ENCODE assay signal across 8 mouse cellular contexts in genomic region chr9:42240583-42240992, GRCm38 (mm10). TPM values are rescaled to one million over a fixed set of nuclear protein-coding genes. Genes with fewer than 3 reads are reported as not detected.
DNase-seq lines count a peak whose midpoint lies in the region; TF ChIP-seq lines count a peak whose summit lies in the region.

No protein-coding gene starts in this region.

- peaks cover 4% of the 10 kb centered on the region; the same call in 1 of the 2 replicates for H3K27me3 ChIP-seq in limb, embryonic 10.5 days (ENCODE audit: low read depth, poor library complexity, severe bottlenecking)
- H3K27me3 ChIP-seq in myocyte (ENCODE audit: control insufficient read depth, insufficient read depth, insufficient read length) = no peaks in the 10 kb centered on the region

- no peaks in the 10 kb centered on the region for H3K36me3 ChIP-seq in limb, embryonic 10.5 days
- no peaks in the 10 kb centered on the region for H3K36me3 ChIP-seq in myocyte (ENCODE audit: control insufficient read depth, insufficient read depth)

- 27% methylated on average over 11 of the region's 11 CpGs for WGBS in limb, embryonic 10.5 days

- intact Hi-C loops in gastrocnemius, postnatal 14 days (cut with DNase I; ENCODE audit: low total_unique reads) = loop anchor here (5.0 kb wide), 1 partner anchor 238 kb away; no protein-coding TSS in a partner anchor

- H3K79me2 ChIP-seq in myocyte (ENCODE audit: control insufficient read depth, insufficient read depth) = no peaks in the 10 kb centered on the region

- H3ac ChIP-seq in myocyte (ENCODE audit: control insufficient read depth, insufficient read length) = no peak overlapping the region

- TF ChIP-seq POLR2A in myocyte (IDR thresholded peaks at IDR 0.05; ENCODE audit: insufficient read length, low read depth) = no peak

- H3K4me1 ChIP-seq in limb, embryonic 10.5 days = peaks cover 14% of the 10 kb centered on the region

- H3K27ac ChIP-seq in limb, embryonic 10.5 days = peak overlapping the region; percentile 75

- peak overlapping the region; percentile 42 for H3K4me2 ChIP-seq in myocyte (ENCODE audit: low read depth)

- H3K9me3 ChIP-seq in limb, embryonic 10.5 days (replicated peaks) = no peaks in the 10 kb centered on the region

- DNase-seq in 3T3-L1 (ENCODE audit: low read depth, low spot score) = peak; percentile 55
- DNase-seq in NIH3T3 (ENCODE audit: low read depth) = peak; percentile 59
- peak; percentile 62 to 79 for DNase-seq in cerebellum, postnatal 36 days
- peak; percentile 31 for DNase-seq in gastrocnemius, postnatal 14 days
- peak; percentile 34 to 51 for DNase-seq in kidney, adult 8-10 months
- DNase-seq in limb, embryonic 10.5 days (ENCODE audit: low spot score) = peak; percentile 63
- DNase-seq in thymus, postnatal 25 days = peak; percentile 50

- peak overlapping the region; percentile 27; the same call in 1 of the 2 replicates for H3K4me3 ChIP-seq in limb, embryonic 10.5 days
- H3K4me3 ChIP-seq in myocyte = no peak overlapping the region

TF ChIP-seq in myocyte, 11 proteins besides CTCF, POLR2A, EP300 and RAD21:
- no peak for TF ChIP-seq TCF12 (IDR thresholded peaks at IDR 0.05; ENCODE audit: insufficient read depth, poor library complexity, severe bottlenecking)
- no peak for TF ChIP-seq MYOD1 (IDR thresholded peaks at IDR 0.05; ENCODE audit: control insufficient read depth in 1 of 3, insufficient read length in 2 of 3, low read depth in 2 of 3)
- no peak for TF ChIP-seq E2F4 (IDR thresholded peaks at IDR 0.05; ENCODE audit: insufficient read depth)
- TF ChIP-seq POLR2AphosphoS2 (IDR thresholded peaks at IDR 0.05; ENCODE audit: insufficient read length, low read depth) = no peak
- TF ChIP-seq CEBPB (IDR thresholded peaks at IDR 0.05; ENCODE audit: insufficient read depth, poor library complexity, severe bottlenecking) = no peak
- no peak for TF ChIP-seq SRF (IDR thresholded peaks at IDR 0.05; ENCODE audit: control insufficient read depth, insufficient read length, low read depth)
- no peak for TF ChIP-seq MAX (IDR thresholded peaks at IDR 0.05; ENCODE audit: low read depth)
- TF ChIP-seq MYOG (IDR thresholded peaks at IDR 0.05; ENCODE audit: control insufficient read depth in 1 of 3, insufficient read depth in 1 of 3, insufficient read length in 2 of 3, low read depth in 2 of 3) = no peak
- no peak for TF ChIP-seq TCF3 (IDR thresholded peaks at IDR 0.05; ENCODE audit: insufficient read length, low read depth)
- no peak for TF ChIP-seq REST (IDR thresholded peaks at IDR 0.05; ENCODE audit: insufficient read depth, insufficient read length)
- TF ChIP-seq USF1 (IDR thresholded peaks at IDR 0.05; ENCODE audit: low read depth) = no peak
TF ChIP-seq in myocyte: peak in this region for 0.

RNA-seq across cellular contexts. Expression of gene Sc5d, which starts 23.5 kb away (rescaled TPM):
- 10 to 100 TPM; 11.8 to 15.6 TPM for total RNA-seq in gastrocnemius, postnatal 14 days (2021)
- 56.9 and 63.2 TPM in 2 replicates for polyA plus RNA-seq in limb, embryonic 10.5 days (2016; fragmentation: Nextera tagmentation; extraction: Ambion mirVana)
- polyA plus RNA-seq in myocyte (2012; fragmentation: generic; extraction: Trizol) = 18.6 TPM
